Mouse (Mus musculus) limb, embryonic 15.5 days (tissue): Measurements from ENCODE around the gene Eif4g3. TPM values are rescaled to one million over a fixed set of nuclear protein-coding genes. Genes with fewer than 3 reads are reported as not detected.

Experiments used
- ATAC-seq: fragments of 200-750 bp; cut with Nextera tagmentation; 2 replicates; pipeline ENCODE4 v1.8.0; 2017; ENCODE audit warnings: low read depth, moderate TSS enrichment; ENCODE audit not compliant: insufficient number of reproducible peaks, low FRiP score, low TSS enrichment
- H3K27ac ChIP-seq: fragments of 300-500 bp; sonication (generic); 2 replicates; pipeline ENCODE4 v1.5.1; 2015; ENCODE audit warnings: moderate library complexity, mild to moderate bottlenecking, inconsistent platforms
- H3K27me3 ChIP-seq: fragments of 300-500 bp; sonication (generic); 2 replicates; pipeline ENCODE4 v1.6.1; 2015; ENCODE audit warnings: inconsistent platforms
- H3K36me3 ChIP-seq: fragments of 300-500 bp; sonication (generic); 2 replicates; pipeline ENCODE4 v1.6.1; 2015; ENCODE audit warnings: inconsistent platforms
- H3K4me1 ChIP-seq: fragments of 300-500 bp; sonication (generic); 2 replicates; pipeline ENCODE4 v1.6.1; 2015; ENCODE audit warnings: inconsistent platforms
- H3K4me2 ChIP-seq: fragments of 300-500 bp; sonication (generic); 2 replicates; pipeline ENCODE4 v1.6.1; 2015; ENCODE audit warnings: mild to moderate bottlenecking, inconsistent platforms
- H3K4me3 ChIP-seq: fragments of 300-500 bp; sonication (generic); 2 replicates; pipeline ENCODE4 v1.5.1; 2015; ENCODE audit warnings: mild to moderate bottlenecking, inconsistent platforms
- H3K9ac ChIP-seq: fragments of 300-500 bp; sonication (generic); 2 replicates; pipeline ENCODE4 v1.6.1; 2015; ENCODE audit warnings: inconsistent platforms
- H3K9me3 ChIP-seq: fragments of 300-500 bp; sonication (generic); 2 replicates; pipeline ENCODE4 v1.6.1; 2016; ENCODE audit warnings: inconsistent platforms
- WGBS: fragments of 180-500 bp; shearing (Covaris S2); methylation state at CpG from one replicate; pipeline ENCODE4 v1.1.7; 2015; 5-methylcytosine and 5-hydroxymethylcytosine counted together
- polyA plus RNA-seq: library from polyadenylated mRNA; unstranded; fragments of >200 nt; fragmentation: Nextera tagmentation; extraction: Ambion mirVana; gene quantifications from 2 replicates; pipeline ENCODE4 v1.2.1, GENCODE M21; 2015

The Eif4g3 gene
- polyA plus RNA-seq, 1 experiment from 2014 or later = 29.1 TPM

DNA sequence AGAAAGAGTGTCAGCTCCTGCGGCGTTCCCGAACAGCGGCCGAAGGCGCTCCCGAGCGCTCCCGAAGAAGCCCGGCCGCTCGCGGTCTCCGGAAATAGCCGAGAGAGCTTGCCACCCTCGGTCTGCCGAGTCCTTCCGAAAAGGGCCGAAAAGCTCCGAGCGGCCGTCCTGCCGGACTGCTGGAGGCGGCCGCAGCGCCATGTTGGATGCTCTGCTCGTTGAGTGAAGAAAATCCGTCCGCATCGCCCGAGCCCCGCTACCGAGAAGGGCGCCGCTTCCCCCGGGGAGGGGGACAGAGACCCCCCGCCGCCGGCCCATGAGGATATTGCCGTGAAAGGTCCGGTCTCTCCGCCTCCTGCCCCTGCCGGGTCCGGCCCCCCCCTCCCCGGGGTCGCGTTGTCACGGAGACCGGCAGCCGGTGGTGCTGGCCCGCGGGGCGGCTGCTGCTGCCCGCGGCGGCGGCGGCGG lies 503 bp downstream of the Eif4g3 start:
- Histone ChIP-seq H3K36me3 (peaks cover 19% of the 10 kb centered on the region), H3K9ac (peak overlapping the region; percentile 99), H3K4me2 (peak overlapping the region; percentile 75), H3K9me3 (no peaks in the 10 kb centered on the region), H3K27ac (peak overlapping the region; percentile 96), H3K27me3 (peaks cover 7% of the 10 kb centered on the region; the same call in 1 of the 2 replicates), H3K4me3 (peak overlapping the region; percentile 94), H3K4me1 (peaks cover 29% of the 10 kb centered on the region)
- peak; percentile 93 for ATAC-seq
- under 1% methylated on average over 51 of the region's 59 CpGs for WGBS

DNA sequence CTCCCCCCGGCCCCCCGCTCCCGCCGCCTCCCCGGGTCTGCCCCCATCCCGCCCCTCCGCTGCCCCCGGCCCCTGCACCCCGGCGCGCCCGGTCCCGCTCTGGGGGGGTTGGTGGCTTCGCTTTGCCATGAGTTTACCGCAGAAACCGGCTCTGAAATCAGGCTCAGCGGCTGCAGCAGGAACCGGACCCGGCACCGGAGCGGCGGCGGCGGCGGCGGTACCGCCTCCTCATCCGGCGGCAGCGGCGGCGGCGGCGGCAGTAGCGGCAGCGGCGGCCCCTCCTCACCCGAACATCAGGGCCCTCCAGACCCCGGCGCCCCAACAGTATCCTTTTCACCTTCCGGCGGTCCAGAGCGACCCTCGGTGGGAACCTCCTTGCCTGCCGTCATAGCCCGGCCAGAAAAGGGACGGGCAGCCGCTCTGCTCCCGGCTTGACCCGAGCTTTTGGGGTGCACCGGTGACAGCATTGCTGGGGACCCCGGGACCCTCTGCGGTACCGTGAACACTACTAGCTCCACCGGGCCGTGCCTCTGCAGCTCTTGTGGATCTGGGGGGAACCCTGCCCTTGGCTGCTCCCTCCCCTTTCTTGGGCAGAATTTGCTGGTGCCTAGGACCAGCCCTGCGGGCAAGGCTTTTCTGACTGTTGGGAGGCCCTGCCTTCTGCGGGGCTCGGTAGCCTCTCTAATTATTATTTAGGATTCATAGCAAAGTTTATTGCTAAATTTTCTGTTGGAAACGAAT lies 1.2 kb downstream of the Eif4g3 start:
- peak overlapping the region; percentile 99 for H3K9ac ChIP-seq
- no peak for ATAC-seq
- WGBS = 1% methylated on average over 49 of the region's 60 CpGs
- H3K27me3 ChIP-seq = peaks cover 7% of the 10 kb centered on the region; the same call in 1 of the 2 replicates
- H3K27ac ChIP-seq = peak overlapping the region; percentile 96
- H3K36me3 ChIP-seq = peaks cover 26% of the 10 kb centered on the region
- peak overlapping the region; percentile 94 for H3K4me3 ChIP-seq
- peaks cover 29% of the 10 kb centered on the region for H3K4me1 ChIP-seq
- H3K4me2 ChIP-seq = peak overlapping the region; percentile 75
- H3K9me3 ChIP-seq = no peaks in the 10 kb centered on the region

DNA sequence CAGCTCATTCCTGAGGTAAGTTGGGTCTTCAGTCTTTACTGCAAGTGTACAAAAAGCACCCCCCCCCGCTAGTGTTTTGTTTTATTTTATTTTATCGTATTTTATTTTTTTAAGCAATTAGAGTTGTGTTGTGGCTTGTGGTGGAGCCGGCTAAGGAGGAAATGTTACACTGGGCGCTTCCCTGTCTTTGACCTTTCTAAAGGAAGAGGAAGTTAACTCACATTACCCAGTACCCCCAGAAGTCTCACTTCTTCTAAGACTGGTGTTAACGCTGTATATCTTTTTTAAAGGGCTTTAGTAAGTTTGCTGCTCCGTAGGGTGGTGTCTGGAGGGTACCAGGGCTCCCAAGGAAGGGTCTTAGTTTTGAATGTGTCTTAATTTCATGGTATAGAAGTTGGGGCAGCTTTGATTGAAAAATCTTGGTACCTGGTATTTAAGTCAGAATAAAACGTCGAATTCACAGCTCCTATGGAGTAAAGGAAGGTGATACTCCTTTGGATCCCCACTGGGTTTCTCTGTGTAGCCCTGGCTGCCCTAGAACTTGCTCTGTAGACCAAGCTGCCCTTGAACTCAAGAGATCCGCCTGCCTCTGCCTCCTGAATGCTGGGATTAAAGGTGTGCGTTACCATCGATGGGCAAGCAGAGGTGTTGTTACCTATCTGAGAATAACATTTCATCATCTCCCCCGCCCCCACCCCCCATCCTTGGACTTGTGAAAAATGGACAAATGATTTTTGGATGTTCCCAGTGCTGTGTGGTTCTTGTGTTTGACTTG lies 1.9 kb downstream of the Eif4g3 start:
- peaks cover 32% of the 10 kb centered on the region for H3K4me1 ChIP-seq
- no peaks in the 10 kb centered on the region for H3K9me3 ChIP-seq
- ATAC-seq = no peak
- H3K4me2 ChIP-seq = peak overlapping the region; percentile 75
- H3K9ac ChIP-seq = peak overlapping the region; percentile 99
- H3K27me3 ChIP-seq = peaks cover 7% of the 10 kb centered on the region; the same call in 1 of the 2 replicates
- peak overlapping the region; percentile 94 for H3K4me3 ChIP-seq
- H3K36me3 ChIP-seq = peaks cover 32% of the 10 kb centered on the region
- WGBS = 39% methylated on average over 12 of the region's 12 CpGs
- H3K27ac ChIP-seq = peak overlapping the region; percentile 96; the same call in 1 of the 2 replicates

DNA sequence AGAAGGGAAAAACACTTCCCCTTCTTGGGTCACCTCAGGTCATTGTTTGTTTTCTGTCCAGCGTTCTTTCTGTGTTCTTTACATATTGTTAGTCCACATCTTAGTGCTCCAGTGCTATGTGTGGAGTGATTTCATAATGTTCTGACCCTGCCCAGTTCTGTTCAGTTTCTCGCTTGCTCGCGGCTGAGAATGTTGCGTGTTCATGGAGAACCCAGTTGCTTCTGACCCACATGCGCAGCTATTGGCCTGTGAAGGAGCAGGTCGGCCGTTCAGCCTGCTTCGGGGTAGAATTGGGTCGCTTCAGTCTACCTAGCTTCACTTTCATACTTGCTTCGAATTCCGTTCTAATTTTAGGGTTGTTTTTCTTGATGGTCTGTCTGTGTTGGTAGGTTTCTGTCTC lies 2.6 kb downstream of the Eif4g3 start:
- peaks cover 7% of the 10 kb centered on the region; the same call in 1 of the 2 replicates for H3K27me3 ChIP-seq
- ATAC-seq = no peak

DNA sequence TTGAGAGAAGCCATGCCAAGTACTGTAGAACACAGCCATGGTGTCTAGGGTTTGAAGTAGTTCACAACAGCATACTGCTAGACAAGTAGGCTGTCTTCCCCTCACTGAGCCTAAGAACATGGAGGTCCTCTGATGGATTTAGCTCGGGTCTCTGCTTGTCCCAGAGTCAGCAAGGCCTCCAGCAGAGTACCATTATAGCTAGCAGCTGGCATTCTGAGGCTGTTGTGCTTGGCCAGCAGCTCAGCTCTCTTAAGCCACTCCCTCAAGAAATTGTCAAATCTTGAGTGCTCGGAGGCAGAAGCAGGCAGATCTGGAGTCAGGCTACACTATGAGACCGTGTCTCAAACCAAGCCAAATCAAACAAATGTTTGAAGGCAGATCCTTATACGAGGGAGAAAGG lies 5.4 kb downstream of the Eif4g3 start:
- H3K4me2 ChIP-seq = no peak overlapping the region
- H3K27me3 ChIP-seq = no peaks in the 10 kb centered on the region
- no peaks in the 10 kb centered on the region for H3K9me3 ChIP-seq
- 71% methylated on average over 4 of the region's 4 CpGs for WGBS
- no peak overlapping the region for H3K27ac ChIP-seq
- peaks cover 32% of the 10 kb centered on the region for H3K4me1 ChIP-seq
- ATAC-seq = no peak
- peaks cover 47% of the 10 kb centered on the region for H3K36me3 ChIP-seq
- H3K4me3 ChIP-seq = no peak overlapping the region
- no peak overlapping the region for H3K9ac ChIP-seq

More for the DNA sequence above, 2.6 kb downstream of the Eif4g3 start:
- Histone ChIP-seq H3K4me2 (peak overlapping the region; percentile 75), H3K27ac (no peak overlapping the region), H3K9me3 (no peaks in the 10 kb centered on the region), H3K9ac (no peak overlapping the region), H3K36me3 (peaks cover 32% of the 10 kb centered on the region), H3K4me3 (peak overlapping the region; percentile 94), H3K4me1 (peaks cover 34% of the 10 kb centered on the region)
- 75% methylated on average over 12 of the region's 12 CpGs for WGBS

DNA sequence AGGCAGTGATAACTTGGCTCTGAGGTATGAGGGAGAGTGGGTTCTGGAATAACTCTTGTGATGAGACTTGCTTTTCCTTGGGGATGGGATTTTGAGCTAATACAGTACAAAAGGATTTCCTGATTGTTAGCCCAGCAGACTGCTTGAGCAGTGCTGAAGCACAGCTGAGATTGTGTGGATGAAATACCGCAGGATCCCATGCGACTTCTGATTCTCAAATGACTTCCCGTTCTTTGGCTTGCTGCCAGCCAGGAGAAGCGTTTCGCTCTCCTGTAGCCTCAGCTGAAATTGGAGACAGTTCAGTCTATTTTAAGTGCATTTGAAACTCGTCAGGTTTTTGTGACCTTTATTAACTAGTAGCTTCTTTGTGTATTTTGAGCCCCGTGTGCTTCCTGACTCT lies 7.9 kb downstream of the Eif4g3 start:
- Histone ChIP-seq H3K27me3 (no peaks in the 10 kb centered on the region), H3K4me1 (peaks cover 20% of the 10 kb centered on the region), H3K4me2 (no peak overlapping the region), H3K36me3 (peaks cover 57% of the 10 kb centered on the region), H3K27ac (peak overlapping the region; percentile 7; the same call in 1 of the 2 replicates), H3K9me3 (no peaks in the 10 kb centered on the region), H3K9ac (no peak overlapping the region), H3K4me3 (no peak overlapping the region)
- ATAC-seq = no peak
- WGBS = 17% methylated on average over 7 of the region's 7 CpGs

DNA sequence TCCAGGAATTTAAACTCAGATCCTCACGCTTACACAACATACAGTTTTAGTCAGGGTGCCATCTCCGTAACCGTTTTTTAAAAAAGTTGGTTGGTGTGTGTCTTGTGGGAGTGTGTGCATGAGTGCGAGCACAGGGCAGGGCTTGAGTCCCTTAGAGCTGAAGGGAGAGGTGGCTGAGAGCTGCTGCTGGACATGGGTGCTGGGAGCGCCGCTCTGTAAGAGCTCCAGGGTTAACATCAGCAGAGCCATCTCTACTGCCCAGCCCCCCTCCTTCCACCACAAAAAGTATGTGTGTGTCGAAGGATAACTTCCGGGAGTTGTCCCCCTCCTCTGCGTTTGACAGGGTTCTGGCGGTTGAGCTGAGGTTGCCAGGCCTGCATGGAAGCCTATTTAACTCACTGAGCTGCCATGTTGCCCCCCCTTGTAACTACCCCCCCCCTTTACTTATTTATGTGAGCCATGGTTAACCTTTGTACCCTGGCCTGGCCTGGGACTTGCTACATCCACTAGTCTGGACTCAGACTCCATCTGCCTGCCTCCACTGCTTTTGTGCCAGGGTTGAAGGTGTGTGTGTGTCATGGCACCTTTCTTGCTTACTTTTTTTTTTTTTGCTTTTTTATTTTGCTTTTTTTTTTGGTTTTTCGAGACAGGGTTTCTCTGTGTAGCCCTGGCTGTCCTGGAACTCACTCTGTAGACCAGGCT lies 11.2 kb downstream of the Eif4g3 start:
- Histone ChIP-seq H3K4me3 (no peak overlapping the region), H3K9me3 (no peaks in the 10 kb centered on the region), H3K4me2 (no peak overlapping the region), H3K27me3 (no peaks in the 10 kb centered on the region), H3K9ac (no peak overlapping the region), H3K36me3 (peaks cover 52% of the 10 kb centered on the region), H3K4me1 (peaks cover 10% of the 10 kb centered on the region), H3K27ac (no peak overlapping the region)
- no peak for ATAC-seq
- 90% methylated on average over 11 of the region's 11 CpGs for WGBS

DNA sequence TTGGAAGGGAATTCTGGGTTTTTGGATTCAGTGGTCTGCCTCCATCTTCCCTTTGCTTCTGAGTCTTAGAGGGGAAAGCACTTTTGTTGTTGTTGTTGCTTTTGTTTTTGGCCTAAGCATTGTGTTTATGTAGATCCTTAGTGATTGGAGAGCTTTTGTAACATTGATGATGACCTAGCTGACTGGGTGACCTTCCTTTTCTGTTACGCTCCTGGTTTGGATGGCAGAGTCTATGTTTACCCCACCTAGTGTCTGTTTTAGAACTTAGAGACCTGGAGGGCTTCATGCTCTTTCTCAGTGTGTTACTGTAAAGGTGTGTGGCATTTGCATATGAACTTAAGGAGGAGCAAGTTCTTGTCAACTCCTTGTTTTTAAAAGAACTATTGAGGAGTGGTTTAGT lies 13.0 kb downstream of the Eif4g3 start:
- Histone ChIP-seq H3K4me3 (no peak overlapping the region), H3K4me2 (no peak overlapping the region), H3K36me3 (peaks cover 57% of the 10 kb centered on the region), H3K9me3 (no peaks in the 10 kb centered on the region), H3K9ac (no peak overlapping the region), H3K27me3 (no peaks in the 10 kb centered on the region), H3K27ac (no peak overlapping the region), H3K4me1 (peaks cover 2% of the 10 kb centered on the region)
- WGBS = 81% methylated on average over 1 of the region's 1 CpGs
- ATAC-seq = no peak

DNA sequence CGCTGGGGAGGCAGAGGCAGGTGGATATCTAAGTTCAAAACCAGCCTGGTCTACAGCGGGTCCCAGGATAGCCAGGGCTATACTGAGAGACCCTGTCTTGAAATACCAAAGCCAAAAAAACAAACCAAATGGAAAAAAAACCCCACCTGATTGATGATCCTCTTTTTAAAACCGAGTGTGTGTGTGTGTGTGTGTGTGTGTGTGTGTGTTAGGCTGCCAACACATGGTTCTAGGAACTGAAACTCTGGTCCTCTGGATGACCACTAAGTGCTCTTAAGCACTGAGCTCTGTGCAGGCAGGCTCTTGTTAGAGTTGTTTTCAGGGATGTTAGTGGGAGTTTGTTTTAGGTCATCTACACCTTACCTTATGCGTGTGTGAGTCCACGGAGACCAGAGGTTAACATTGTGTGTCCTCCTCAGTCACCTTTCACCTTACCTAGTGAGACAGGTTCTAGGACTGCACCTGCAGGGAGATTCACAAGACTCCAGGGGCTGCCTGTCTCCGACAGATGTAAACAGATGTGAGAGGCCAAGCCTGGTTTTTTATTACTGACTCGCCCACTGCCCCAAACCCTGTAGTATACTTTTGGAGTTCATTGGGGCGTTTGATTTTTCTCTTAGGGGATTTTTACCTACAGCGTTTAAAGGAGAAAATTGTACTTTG lies 14.3 kb downstream of the Eif4g3 start:
- Histone ChIP-seq H3K9ac (no peak overlapping the region), H3K4me3 (no peak overlapping the region), H3K4me1 (no peaks in the 10 kb centered on the region), H3K27me3 (no peaks in the 10 kb centered on the region), H3K36me3 (peaks cover 62% of the 10 kb centered on the region), H3K9me3 (no peaks in the 10 kb centered on the region), H3K27ac (no peak overlapping the region), H3K4me2 (no peak overlapping the region)
- 75% methylated on average over 9 of the region's 9 CpGs for WGBS
- ATAC-seq = no peak

DNA sequence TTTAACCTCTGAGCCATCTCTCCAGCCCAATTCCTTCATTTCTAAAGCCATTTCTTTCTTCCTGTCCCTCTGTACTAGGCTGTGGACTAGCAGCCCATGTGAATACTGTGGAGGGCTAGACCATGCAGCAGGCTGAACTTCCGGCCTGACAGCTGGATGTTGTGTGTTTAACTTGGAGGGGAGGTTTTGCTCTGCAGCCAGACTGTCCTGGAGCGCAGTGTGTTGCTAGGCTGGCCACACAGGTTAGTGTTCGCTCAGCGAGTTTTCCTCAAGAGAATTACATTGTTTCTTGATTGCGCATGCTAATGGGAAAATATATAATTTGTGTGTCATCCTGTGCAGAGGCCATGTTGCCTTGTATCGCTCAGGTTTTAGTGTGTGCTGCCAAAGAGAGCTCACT lies 15.8 kb downstream of the Eif4g3 start:
- Histone ChIP-seq H3K9ac (no peak overlapping the region), H3K27me3 (no peaks in the 10 kb centered on the region), H3K4me3 (no peak overlapping the region), H3K9me3 (no peaks in the 10 kb centered on the region), H3K4me2 (no peak overlapping the region), H3K27ac (no peak overlapping the region), H3K4me1 (no peaks in the 10 kb centered on the region), H3K36me3 (peaks cover 67% of the 10 kb centered on the region)
- 88% methylated on average over 6 of the region's 6 CpGs for WGBS
- ATAC-seq = 0 out of 2 replicates have a peak, but pooled peaks have one; percentile 30

DNA sequence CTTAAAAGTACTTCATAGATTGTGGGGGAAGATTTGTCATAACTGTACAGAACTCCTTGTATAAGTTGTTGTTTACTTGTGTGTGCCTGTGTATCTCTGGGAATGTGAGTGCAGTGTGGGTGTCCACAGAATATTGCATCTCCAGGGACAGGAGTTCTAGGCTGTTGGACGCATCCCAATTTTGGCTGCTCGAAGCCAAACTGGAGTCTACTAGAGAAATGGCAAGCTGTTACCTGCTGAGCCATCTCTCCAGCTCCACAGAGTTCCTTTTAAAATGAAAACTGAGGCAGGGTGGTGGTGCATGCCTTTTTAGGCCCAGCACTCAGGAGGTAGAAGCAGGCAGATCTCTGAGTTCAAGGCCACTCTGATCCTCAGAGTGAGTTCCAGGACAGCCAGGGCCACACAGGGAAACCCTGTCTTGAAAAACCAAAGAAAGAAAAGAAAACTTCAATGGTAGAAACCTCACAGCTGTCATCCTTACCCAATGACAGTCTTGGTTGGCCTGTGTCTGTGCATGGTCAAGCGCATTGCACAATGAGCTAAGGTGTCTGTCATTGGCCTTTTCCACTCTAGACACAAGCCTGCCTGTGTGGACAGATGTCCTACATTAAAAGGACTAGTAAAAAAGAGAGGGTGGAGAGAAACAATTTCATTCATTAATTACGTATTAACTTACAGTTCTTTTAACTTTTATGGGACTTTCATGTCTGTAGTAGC lies 17.1 kb downstream of the Eif4g3 start:
- H3K27ac ChIP-seq = no peak overlapping the region
- H3K9me3 ChIP-seq = no peaks in the 10 kb centered on the region
- H3K9ac ChIP-seq = no peak overlapping the region
- H3K27me3 ChIP-seq = no peaks in the 10 kb centered on the region
- no peak overlapping the region for H3K4me2 ChIP-seq
- no peaks in the 10 kb centered on the region for H3K4me1 ChIP-seq
- H3K36me3 ChIP-seq = peaks cover 72% of the 10 kb centered on the region
- ATAC-seq = no peak
- WGBS = 90% methylated on average over 4 of the region's 4 CpGs
- H3K4me3 ChIP-seq = no peak overlapping the region
